Mouse (Mus musculus): Measurements from ENCODE around the gene Pan2. TPM values are rescaled to one million over a fixed set of nuclear protein-coding genes. Genes with fewer than 3 reads are reported as not detected.
"Not testable (repeated sequence)": the region's sequence is repeated elsewhere in the genome, so short reads cannot be mapped to it uniquely, and the experiment has no call there.

Pan2 gene
- polyA plus RNA-seq (2011; ENCODE audit: insufficient read depth, insufficient read length, low replicate concordance, missing spikeins), result 20.1 and 32.1 TPM in 2 replicates

GRCm38 (mm10) chr10:128303126-128304021 lies at the start of gene Pan2:
Gene Pan2 (plus strand): TSS chr10:128303335.
- H3K4me3 ChIP-seq (replicated peaks; ENCODE audit: control insufficient read depth, low read depth, low read length), result peak within 1 kb of the TSS; percentile 80
- H3K27ac ChIP-seq (ENCODE audit: control insufficient read depth, insufficient read depth, low read depth, low read length, poor library complexity), result peak within 1 kb of the TSS; percentile 88
- peaks cover 3% of the 10 kb centered on the region; the same call in 1 of the 2 replicates for H3K4me1 ChIP-seq (ENCODE audit: control insufficient read depth, insufficient read depth, low read length)
- WGBS, result under 1% methylated on average over 37 of the region's 37 CpGs
- TF ChIP-seq CTCF (IDR thresholded peaks at IDR 0.05; ENCODE audit: control insufficient read depth, insufficient read depth, low read length) (no peak), POLR2A (IDR thresholded peaks at IDR 0.05; ENCODE audit: borderline replicate concordance, control insufficient read depth, low read depth, low read length) (peak; percentile 69; the same call in 1 of the 2 replicates)

GRCm38 (mm10) chr10:128253677-128254255 lies 49.4 kb upstream of the Pan2 start, which contains the start of gene Apon:
Gene Apon (plus strand): TSS chr10:128254096.
- 84% methylated on average over 4 of the region's 4 CpGs for WGBS
- no peak within 1 kb of the TSS for H3K27ac ChIP-seq (ENCODE audit: control insufficient read depth, insufficient read depth, low read depth, low read length, poor library complexity)
- H3K4me3 ChIP-seq (replicated peaks; ENCODE audit: control insufficient read depth, low read depth, low read length), result no peak within 1 kb of the TSS
- no peaks in the 10 kb centered on the region for H3K4me1 ChIP-seq (ENCODE audit: control insufficient read depth, insufficient read depth, low read length)
- TF ChIP-seq POLR2A (IDR thresholded peaks at IDR 0.05; ENCODE audit: borderline replicate concordance, control insufficient read depth, low read depth, low read length) (no peak), CTCF (IDR thresholded peaks at IDR 0.05; ENCODE audit: control insufficient read depth, insufficient read depth, low read length) (no peak)

GRCm38 (mm10) chr10:128255925-128256324 lies 47.2 kb upstream of the Pan2 start:
- TF ChIP-seq POLR2A (IDR thresholded peaks at IDR 0.05; ENCODE audit: borderline replicate concordance, control insufficient read depth, low read depth, low read length), result no peak
- TF ChIP-seq CTCF (IDR thresholded peaks at IDR 0.05; ENCODE audit: control insufficient read depth, insufficient read depth, low read length), result no peak
- no peak overlapping the region for H3K4me3 ChIP-seq (replicated peaks; ENCODE audit: control insufficient read depth, low read depth, low read length)
- WGBS, result 83% methylated on average over 8 of the region's 8 CpGs

GRCm38 (mm10) chr10:128256328-128256727 lies 46.8 kb upstream of the Pan2 start:
- Histone ChIP-seq H3K4me1 (ENCODE audit: control insufficient read depth, insufficient read depth, low read length) (peaks cover 2% of the 10 kb centered on the region), H3K27ac (ENCODE audit: control insufficient read depth, insufficient read depth, low read depth, low read length, poor library complexity) (no peak overlapping the region), H3K4me3 (replicated peaks; ENCODE audit: control insufficient read depth, low read depth, low read length) (no peak overlapping the region)
- 82% methylated on average over 8 of the region's 8 CpGs for WGBS
- no peak for TF ChIP-seq CTCF (IDR thresholded peaks at IDR 0.05; ENCODE audit: control insufficient read depth, insufficient read depth, low read length)
- no peak for TF ChIP-seq POLR2A (IDR thresholded peaks at IDR 0.05; ENCODE audit: borderline replicate concordance, control insufficient read depth, low read depth, low read length)

More at GRCm38 (mm10) chr10:128255925-128256324, 47.2 kb upstream of the Pan2 start:
- peaks cover 2% of the 10 kb centered on the region for H3K4me1 ChIP-seq (ENCODE audit: control insufficient read depth, insufficient read depth, low read length)
- H3K27ac ChIP-seq (ENCODE audit: control insufficient read depth, insufficient read depth, low read depth, low read length, poor library complexity), result no peak overlapping the region

- Histone ChIP-seq H3K4me3 (replicated peaks; ENCODE audit: control insufficient read depth, low read depth, low read length) (no peak overlapping the region), H3K4me1 (ENCODE audit: control insufficient read depth, insufficient read depth, low read length) (peaks cover 2% of the 10 kb centered on the region), H3K27ac (ENCODE audit: control insufficient read depth, insufficient read depth, low read depth, low read length, poor library complexity) (peak overlapping the region; percentile 71; the same call in 1 of the 2 replicates)
- 10% methylated on average over 4 of the region's 4 CpGs for WGBS
- TF ChIP-seq POLR2A (IDR thresholded peaks at IDR 0.05; ENCODE audit: borderline replicate concordance, control insufficient read depth, low read depth, low read length), result no peak
- no peak for TF ChIP-seq CTCF (IDR thresholded peaks at IDR 0.05; ENCODE audit: control insufficient read depth, insufficient read depth, low read length)
Observed at GRCm38 (mm10) chr10:128258953-128259352, 44.2 kb upstream of the Pan2 start.

GRCm38 (mm10) chr10:128259946-128260345 lies 43.2 kb upstream of the Pan2 start:
- 73% methylated on average over 5 of the region's 5 CpGs for WGBS
- TF ChIP-seq CTCF (IDR thresholded peaks at IDR 0.05; ENCODE audit: control insufficient read depth, insufficient read depth, low read length) (no peak), POLR2A (IDR thresholded peaks at IDR 0.05; ENCODE audit: borderline replicate concordance, control insufficient read depth, low read depth, low read length) (no peak)
- Histone ChIP-seq H3K27ac (ENCODE audit: control insufficient read depth, insufficient read depth, low read depth, low read length, poor library complexity) (no peak overlapping the region), H3K4me3 (replicated peaks; ENCODE audit: control insufficient read depth, low read depth, low read length) (no peak overlapping the region), H3K4me1 (ENCODE audit: control insufficient read depth, insufficient read depth, low read length) (peaks cover 2% of the 10 kb centered on the region)

GRCm38 (mm10) chr10:128260376-128260775 lies 42.8 kb upstream of the Pan2 start:
- WGBS, result 81% methylated on average over 7 of the region's 7 CpGs
- not testable (repeated sequence) for H3K27ac ChIP-seq (ENCODE audit: control insufficient read depth, insufficient read depth, low read depth, low read length, poor library complexity); H3K4me1 ChIP-seq (ENCODE audit: control insufficient read depth, insufficient read depth, low read length); H3K4me3 ChIP-seq (replicated peaks; ENCODE audit: control insufficient read depth, low read depth, low read length)

- Histone ChIP-seq H3K27ac (ENCODE audit: control insufficient read depth, insufficient read depth, low read depth, low read length, poor library complexity) (no peak overlapping the region), H3K4me1 (ENCODE audit: control insufficient read depth, insufficient read depth, low read length) (peaks cover 2% of the 10 kb centered on the region), H3K4me3 (replicated peaks; ENCODE audit: control insufficient read depth, low read depth, low read length) (no peak overlapping the region)
- WGBS, result 92% methylated on average over 22 of the region's 22 CpGs
- no peak for TF ChIP-seq POLR2A (IDR thresholded peaks at IDR 0.05; ENCODE audit: borderline replicate concordance, control insufficient read depth, low read depth, low read length)
- TF ChIP-seq CTCF (IDR thresholded peaks at IDR 0.05; ENCODE audit: control insufficient read depth, insufficient read depth, low read length), result no peak
Observed at GRCm38 (mm10) chr10:128262300-128262699, 40.8 kb upstream of the Pan2 start.

All from bone marrow, adult 2 months (tissue).